Mouse (Mus musculus) intestine, postnatal 0 days (tissue): ENCODE data around the gene 1810009A15Rik. TPM values are rescaled to one million over a fixed set of nuclear protein-coding genes. Genes with fewer than 3 reads are reported as not detected.

ENCODE experiments used
- ATAC-seq: fragments of 200-750 bp; cut with Nextera tagmentation; 2 replicates; pipeline ENCODE4 v1.8.0; 2017; ENCODE audit warnings: mild to moderate bottlenecking, moderate TSS enrichment, moderate library complexity
- H3K27ac ChIP-seq: fragments of 300-500 bp; sonication (generic); 2 replicates; pipeline ENCODE4 v1.5.1; 2014; ENCODE audit warnings: mild to moderate bottlenecking, low read depth, low read length, moderate library complexity
- H3K27me3 ChIP-seq: fragments of 300-500 bp; sonication (generic); replicated peaks from 2 replicates; pipeline ENCODE4 v1.6.1; 2014; ENCODE audit warnings: low read length, mixed read lengths; ENCODE audit not compliant: control insufficient read depth, insufficient read depth
- H3K36me3 ChIP-seq: fragments of 300-500 bp; sonication (generic); 2 replicates; pipeline ENCODE4 v1.6.1; 2014; ENCODE audit warnings: mild to moderate bottlenecking, moderate library complexity; ENCODE audit not compliant: control insufficient read depth, insufficient read depth
- H3K4me1 ChIP-seq: fragments of 300-500 bp; sonication (generic); replicated peaks from 2 replicates; pipeline ENCODE4 v1.6.1; 2014; ENCODE audit warnings: antibody characterized with exemption, low read length, mixed read lengths; ENCODE audit not compliant: control insufficient read depth, insufficient read depth
- H3K4me2 ChIP-seq: fragments of 300-500 bp; sonication (generic); replicated peaks from 2 replicates; pipeline ENCODE4 v1.6.1; 2014; ENCODE audit warnings: low read depth, mild to moderate bottlenecking, moderate library complexity
- H3K4me3 ChIP-seq: fragments of 300-500 bp; sonication (generic); 2 replicates; pipeline ENCODE4 v1.5.1; 2014; ENCODE audit warnings: low read depth, low read length
- H3K9ac ChIP-seq: fragments of 300-500 bp; sonication (generic); 2 replicates; pipeline ENCODE4 v1.6.1; 2014; ENCODE audit warnings: mild to moderate bottlenecking, low read depth, low read length
- H3K9me3 ChIP-seq: fragments of 300-500 bp; sonication (generic); 2 replicates; pipeline ENCODE4 v1.6.1; 2016; ENCODE audit warnings: mixed run types; ENCODE audit not compliant: control insufficient read depth
- CTCF ChIP-seq: sonication (generic); IDR thresholded peaks from 2 replicates; pipeline ENCODE4 v1.5.1; 2016; ENCODE audit warnings: low read depth, mild to moderate bottlenecking, control low read depth, antibody characterized with exemption, moderate library complexity
- WGBS: fragments of 180-500 bp; shearing (Covaris S2); extraction: QIAGEN DNeasy Blood & Tissue Kit; methylation state at CpG from one replicate; pipeline ENCODE4 v1.1.7; 2014; 5-methylcytosine and 5-hydroxymethylcytosine counted together
- polyA plus RNA-seq: library from polyadenylated mRNA; unstranded; fragments of >200 nt; fragmentation: Nextera tagmentation; extraction: Ambion mirVana; gene quantifications from 2 replicates; pipeline ENCODE4 v1.2.1, GENCODE M21; 2015

The 1810009A15Rik gene
- polyA plus RNA-seq, 1 experiment from 2014 or later: 55.6 TPM

DNA sequence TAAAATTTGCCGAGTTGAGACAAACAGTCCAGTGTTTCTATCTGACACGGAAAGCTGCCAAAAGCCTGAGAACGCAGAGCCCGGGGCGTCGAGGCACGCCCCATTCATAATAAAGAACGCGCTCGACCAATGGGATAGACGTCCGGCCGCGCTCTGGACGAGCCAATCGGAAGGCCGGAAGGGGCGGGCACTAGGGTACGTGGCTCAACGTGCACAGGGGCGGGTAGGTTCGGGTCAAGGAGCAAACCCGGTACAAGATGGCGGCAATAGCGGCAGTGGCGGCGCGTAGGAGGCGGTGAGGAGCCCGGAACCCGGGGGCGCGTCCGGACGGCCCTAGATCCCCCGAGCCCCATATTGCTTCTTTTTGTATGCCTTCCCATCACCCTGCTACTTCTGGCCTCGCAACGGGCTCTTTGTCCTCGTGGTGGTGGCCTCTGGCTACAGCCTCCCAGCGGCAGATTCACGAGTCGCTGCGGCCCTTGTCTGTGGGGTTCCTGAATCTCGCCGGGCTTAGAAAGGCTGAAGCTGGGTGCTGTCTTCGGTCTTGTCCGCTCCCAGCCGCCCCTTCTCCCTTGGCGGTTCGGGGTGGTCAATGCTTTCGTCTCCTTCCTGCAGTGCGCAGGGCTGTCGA lies 9.3 kb downstream of the 1810009A15Rik start, which contains the start of gene Ganab:
TSS of gene Ganab (plus strand) at position 207 of the 631 bp plus-strand sequence.
- WGBS: under 1% methylated on average over 53 of the region's 53 CpGs
- H3K36me3 ChIP-seq: peaks cover 20% of the 10 kb centered on the region

DNA sequence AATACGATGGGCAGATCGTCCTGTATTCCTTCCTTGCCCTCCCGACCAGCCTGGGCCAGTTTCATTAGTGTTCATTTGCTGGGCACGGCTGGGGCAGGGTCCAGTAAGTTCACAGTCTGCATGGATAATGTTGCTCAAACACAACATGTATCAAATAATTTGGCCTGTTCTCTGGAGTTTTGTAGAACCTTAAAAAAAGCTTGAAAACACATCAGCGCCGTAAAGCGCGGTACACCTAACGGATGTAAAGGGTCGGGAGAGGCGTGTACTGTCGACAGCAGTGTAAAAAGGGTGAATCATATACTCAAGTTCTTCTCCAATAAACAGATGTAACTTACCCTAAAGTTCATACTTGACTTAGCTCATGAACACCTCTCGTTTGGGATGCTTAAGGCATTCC lies 9.9 kb downstream of the 1810009A15Rik start:
- Histone ChIP-seq H3K4me3 (peak overlapping the region; percentile 99), H3K36me3 (peaks cover 25% of the 10 kb centered on the region), H3K27ac (peak overlapping the region; percentile 89; the same call in 1 of the 2 replicates), H3K9me3 (no peaks in the 10 kb centered on the region), H3K4me1 (no peaks in the 10 kb centered on the region), H3K9ac (peak overlapping the region; percentile 95), H3K27me3 (no peaks in the 10 kb centered on the region), H3K4me2 (peak overlapping the region; percentile 80)
- no peak for ATAC-seq
- TF ChIP-seq CTCF: no peak
- WGBS: 2% methylated on average over 13 of the region's 13 CpGs

More for the DNA sequence above, 9.3 kb downstream of the 1810009A15Rik start, which contains the start of gene Ganab:
- H3K4me3 ChIP-seq: peak within 1 kb of the TSS; percentile 99
- ATAC-seq: peak; percentile 99
- H3K9ac ChIP-seq: peak within 1 kb of the TSS; percentile 95
- H3K27ac ChIP-seq: peak within 1 kb of the TSS; percentile 89
- H3K27me3 ChIP-seq: no peaks in the 10 kb centered on the region
- H3K4me2 ChIP-seq: peak within 1 kb of the TSS; percentile 80
- 0 out of 2 replicates have a peak, but pooled peaks have one; percentile 26 for TF ChIP-seq CTCF
- no peaks in the 10 kb centered on the region for H3K9me3 ChIP-seq
- H3K4me1 ChIP-seq: no peaks in the 10 kb centered on the region

- H3K9me3 ChIP-seq: no peaks in the 10 kb centered on the region
- ATAC-seq: no peak
- no peaks in the 10 kb centered on the region for H3K27me3 ChIP-seq
- peak overlapping the region; percentile 95 for H3K9ac ChIP-seq
- no peaks in the 10 kb centered on the region for H3K4me1 ChIP-seq
- peak overlapping the region; percentile 80 for H3K4me2 ChIP-seq
- 20% methylated on average over 3 of the region's 3 CpGs for whole genome bisulfite sequencing
- no peak for TF ChIP-seq CTCF
- H3K4me3 ChIP-seq: peak overlapping the region; percentile 99
- H3K36me3 ChIP-seq: peaks cover 28% of the 10 kb centered on the region
- H3K27ac ChIP-seq: no peak overlapping the region
Observed at GRCm38 (mm10) chr19:8899079-8899478, 10.4 kb downstream of the 1810009A15Rik start.

- Histone ChIP-seq H3K4me2 (no peak overlapping the region), H3K27ac (no peak overlapping the region), H3K4me1 (no peaks in the 10 kb centered on the region), H3K9me3 (no peaks in the 10 kb centered on the region), H3K9ac (no peak overlapping the region), H3K36me3 (peaks cover 55% of the 10 kb centered on the region), H3K4me3 (no peak overlapping the region), H3K27me3 (no peaks in the 10 kb centered on the region)
- 95% methylated on average over 5 of the region's 5 CpGs for WGBS
- no peak for TF ChIP-seq CTCF
- ATAC-seq: no peak
Observed at GRCm38 (mm10) chr19:8903412-8903811, 14.8 kb downstream of the 1810009A15Rik start.

- no peak overlapping the region for H3K27ac ChIP-seq
- no peak overlapping the region for H3K4me3 ChIP-seq
- H3K27me3 ChIP-seq: no peaks in the 10 kb centered on the region
- no peaks in the 10 kb centered on the region for H3K9me3 ChIP-seq
- H3K36me3 ChIP-seq: peaks cover 94% of the 10 kb centered on the region
- TF ChIP-seq CTCF: no peak
- ATAC-seq: no peak
- H3K4me2 ChIP-seq: no peak overlapping the region
- no peak overlapping the region for H3K9ac ChIP-seq
- 92% methylated on average over 6 of the region's 6 CpGs for WGBS
- H3K4me1 ChIP-seq: no peaks in the 10 kb centered on the region
Observed at GRCm38 (mm10) chr19:8908531-8908930, 19.9 kb downstream of the 1810009A15Rik start.

DNA sequence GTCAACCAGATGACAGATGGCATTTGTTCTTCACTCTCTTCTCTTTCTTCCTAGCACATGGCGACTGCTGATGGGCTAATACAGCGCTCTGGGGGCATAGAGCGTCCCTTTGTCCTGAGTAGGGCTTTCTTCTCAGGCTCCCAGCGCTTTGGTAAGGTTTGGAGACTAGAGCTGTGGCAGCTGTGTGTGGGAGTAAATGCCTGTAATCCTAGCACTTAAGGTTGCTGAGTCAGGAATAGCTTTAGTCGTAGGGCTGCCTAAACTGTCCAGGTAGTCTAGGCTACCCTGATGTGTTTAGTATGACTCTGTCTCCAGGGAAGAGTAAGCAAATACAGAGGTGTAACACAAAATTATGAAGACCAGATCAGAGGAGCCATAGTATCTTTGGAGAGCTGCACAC lies 23.2 kb downstream of the 1810009A15Rik start:
- H3K36me3 ChIP-seq: peaks cover 100% of the 10 kb centered on the region
- H3K9me3 ChIP-seq: no peaks in the 10 kb centered on the region
- H3K4me3 ChIP-seq: no peak overlapping the region
- no peak for TF ChIP-seq CTCF
- no peak overlapping the region for H3K27ac ChIP-seq
- no peak for ATAC-seq
- WGBS: 93% methylated on average over 5 of the region's 5 CpGs
- no peak overlapping the region for H3K9ac ChIP-seq
- no peaks in the 10 kb centered on the region for H3K27me3 ChIP-seq
- no peak overlapping the region for H3K4me2 ChIP-seq
- no peaks in the 10 kb centered on the region for H3K4me1 ChIP-seq
